Mouse (Mus musculus) thymus, adult 2 months (tissue): ENCODE measurements at regions not wholly inside any gene's neighbourhood (a gene's known extent, or its start where the extent isn't known, plus 50 kb on each side); places are given as distances from the start of the nearest gene placed in this dataset.

Source experiments
- CTCF ChIP-seq: fragments of 200-500 bp; IDR thresholded peaks from 2 replicates; pipeline ENCODE4 v1.5.1; 2012; ENCODE audit warnings: mild to moderate bottlenecking, control low read depth, low read length, moderate library complexity, borderline replicate concordance; ENCODE audit not compliant: control insufficient read depth, poor library complexity, insufficient read depth; ENCODE audit errors: extremely low read depth
- POLR2A ChIP-seq: fragments of 200-500 bp; IDR thresholded peaks from 2 replicates; pipeline ENCODE4 v1.6.1; 2012; ENCODE audit warnings: mild to moderate bottlenecking, low read length, control low read depth, moderate library complexity; ENCODE audit not compliant: control insufficient read depth, poor library complexity, insufficient read depth; ENCODE audit errors: extremely low read depth

- no peak for TF ChIP-seq CTCF
- no peak for TF ChIP-seq POLR2A
Observed at GRCm38 (mm10) chr5:96924736-96925429, 72.6 kb upstream of the Bmp2k start.
